Mouse (Mus musculus) CH12.LX (cell line): ENCODE measurements around the gene Calcrl. TPM values are rescaled to one million over a fixed set of nuclear protein-coding genes. Genes with fewer than 3 reads are reported as not detected.
A peak's percentile ranks its signal among the peaks of the same experiment; 100 is the strongest.

Source experiments
- DNase-seq: peaks from one replicate; pipeline ENCODE4 v3.0.0-alpha.2; 2013; ENCODE audit errors: extremely low read depth
- H3K27ac ChIP-seq: 2 replicates; pipeline ENCODE4 v1.5.1; 2012; ENCODE audit warnings: low read depth, mild to moderate bottlenecking, control low read depth, moderate library complexity; ENCODE audit not compliant: insufficient read depth
- H3K27me3 ChIP-seq: replicated peaks from 2 replicates; pipeline ENCODE3; 2012; ENCODE audit warnings: inconsistent platforms
- H3K36me3 ChIP-seq, 2 experiments: replicated peaks in 1 of 2; 2 replicates each; pipeline versions ENCODE3 to v1.6.1; 2012; ENCODE audit warnings: inconsistent platforms in 1 of 2, low read length in 1 of 2, mild to moderate bottlenecking in 1 of 2, mixed read lengths in 1 of 2, moderate library complexity in 1 of 2; ENCODE audit not compliant: control insufficient read depth in 1 of 2, insufficient read depth in 1 of 2
- H3K4me1 ChIP-seq, 2 experiments: 2 replicates each; pipeline ENCODE4 v1.6.1; 2012; ENCODE audit warnings: inconsistent platforms in 1 of 2, moderate library complexity in 1 of 2; ENCODE audit not compliant: insufficient read depth in 2 of 2, control insufficient read depth in 1 of 2
- H3K4me2 ChIP-seq: 2 replicates; pipeline ENCODE4 v1.6.1; 2012; ENCODE audit warnings: low read depth, mild to moderate bottlenecking, control low read depth; ENCODE audit not compliant: poor library complexity, insufficient read depth, severe bottlenecking
- H3K4me3 ChIP-seq, 3 experiments: fragments of 150-350 bp in 1 of 3; sonication (generic) in 1 of 3; replicated peaks in 1 of 3; 2 replicates each; pipeline versions ENCODE3 to v1.5.1; 2011 to 2012; ENCODE audit warnings: low read depth in 2 of 3, low read length in 2 of 3, mild to moderate bottlenecking in 2 of 3, moderate library complexity in 2 of 3, control low read depth in 1 of 3, improper control_type of control experiment in 1 of 3, inconsistent platforms in 1 of 3, mixed read lengths in 1 of 3; ENCODE audit not compliant: poor library complexity in 1 of 3
- H3K79me2 ChIP-seq: replicated peaks from 2 replicates; pipeline ENCODE4 v1.6.1; 2012; ENCODE audit warnings: mild to moderate bottlenecking, moderate library complexity; ENCODE audit not compliant: control insufficient read depth, poor library complexity, insufficient read depth, severe bottlenecking; ENCODE audit errors: extremely low read depth
- H3K9ac ChIP-seq: 2 replicates; pipeline ENCODE4 v1.6.1; 2012; ENCODE audit warnings: low read depth, mild to moderate bottlenecking, control low read depth, moderate library complexity; ENCODE audit not compliant: insufficient read depth
- H3K9me3 ChIP-seq: replicated peaks from 2 replicates; pipeline ENCODE3; 2012; ENCODE audit warnings: low read length, inconsistent platforms, mixed read lengths
- BHLHE40 ChIP-seq: IDR thresholded peaks from 2 replicates; pipeline ENCODE4 v1.6.1; 2011; ENCODE audit warnings: mild to moderate bottlenecking, low read depth, low read length, improper control_type of control experiment
- CTCF ChIP-seq, 2 experiments: IDR thresholded peaks in 1 of 2; conservative IDR thresholded peaks in 1 of 2; 2 replicates each; pipeline ENCODE4 v1.5.1; 2011 to 2012; ENCODE audit warnings: low read depth in 2 of 2, low read length in 2 of 2, improper control_type of control experiment in 1 of 2, inconsistent platforms in 1 of 2, mild to moderate bottlenecking in 1 of 2, moderate library complexity in 1 of 2
- E2F4 ChIP-seq: IDR thresholded peaks from 2 replicates; pipeline ENCODE4 v1.6.1; 2011; ENCODE audit warnings: low read depth, low read length, improper control_type of control experiment; ENCODE audit not compliant: insufficient replicate concordance
- ELF1 ChIP-seq: IDR thresholded peaks from 2 replicates; pipeline ENCODE4 v1.6.1; 2014; ENCODE audit warnings: low read depth, mild to moderate bottlenecking, inconsistent platforms, low read length, improper control_type of control experiment
- EP300 ChIP-seq: IDR thresholded peaks from 2 replicates; pipeline ENCODE4 v1.6.1; 2011; ENCODE audit warnings: low read length, improper control_type of control experiment
- ETS1 ChIP-seq: conservative IDR thresholded peaks from 2 replicates; pipeline ENCODE4 v1.6.1; 2012; ENCODE audit warnings: low read depth, mild to moderate bottlenecking, inconsistent platforms, low read length, improper control_type of control experiment, moderate library complexity
- GABPA ChIP-seq: IDR thresholded peaks from 2 replicates; pipeline ENCODE4 v1.6.1; 2012; ENCODE audit warnings: low read depth, low read length, improper control_type of control experiment, inconsistent platforms; ENCODE audit not compliant: insufficient replicate concordance
- HCFC1 ChIP-seq: IDR thresholded peaks from 2 replicates; pipeline ENCODE4 v1.6.1; 2012; ENCODE audit warnings: low read depth, mild to moderate bottlenecking, inconsistent platforms, low read length, improper control_type of control experiment
- JUN ChIP-seq: IDR thresholded peaks from 2 replicates; pipeline ENCODE4 v1.6.1; 2011; ENCODE audit warnings: low read depth, mild to moderate bottlenecking, low read length, improper control_type of control experiment, moderate library complexity; ENCODE audit not compliant: insufficient read depth
- JUND ChIP-seq: conservative IDR thresholded peaks from 2 replicates; pipeline ENCODE4 v1.6.1; 2011; ENCODE audit warnings: low read depth, low read length, improper control_type of control experiment
- KAT2A ChIP-seq: IDR thresholded peaks from 2 replicates; pipeline ENCODE4 v1.6.1; 2012; ENCODE audit warnings: low read length, improper control_type of control experiment, inconsistent platforms; ENCODE audit not compliant: insufficient replicate concordance
- MAFK ChIP-seq: IDR thresholded peaks from 2 replicates; pipeline ENCODE4 v1.6.1; 2011; ENCODE audit warnings: low read length, improper control_type of control experiment; ENCODE audit not compliant: insufficient replicate concordance
- MAZ ChIP-seq: IDR thresholded peaks from 2 replicates; pipeline ENCODE4 v1.6.1; 2012; ENCODE audit warnings: low read depth, mild to moderate bottlenecking, inconsistent platforms, low read length, improper control_type of control experiment, moderate library complexity
- MEF2A ChIP-seq: IDR thresholded peaks from 2 replicates; pipeline ENCODE4 v1.6.1; 2014; ENCODE audit warnings: low read depth, mild to moderate bottlenecking, inconsistent platforms, low read length, improper control_type of control experiment, borderline replicate concordance
- MXI1 ChIP-seq: IDR thresholded peaks from 2 replicates; pipeline ENCODE4 v1.6.1; 2011; ENCODE audit warnings: mild to moderate bottlenecking, low read depth, low read length, improper control_type of control experiment
- MYC ChIP-seq: IDR thresholded peaks from 2 replicates; pipeline ENCODE4 v1.6.1; 2011; ENCODE audit warnings: low read depth, mild to moderate bottlenecking, improper control_type of control experiment, low read length
- NELFE ChIP-seq: IDR thresholded peaks from 2 replicates; pipeline ENCODE4 v1.6.1; 2011; ENCODE audit warnings: low read depth, low read length, improper control_type of control experiment
- NRF1 ChIP-seq: IDR thresholded peaks from 2 replicates; pipeline ENCODE4 v1.6.1; 2014; ENCODE audit warnings: low read depth, mild to moderate bottlenecking, inconsistent platforms, low read length, improper control_type of control experiment, moderate library complexity
- PAX5 ChIP-seq: IDR thresholded peaks from 2 replicates; pipeline ENCODE4 v1.6.1; 2012; ENCODE audit warnings: low read length, inconsistent platforms, mixed read lengths
- POLR2AphosphoS2 ChIP-seq: IDR thresholded peaks from 2 replicates; pipeline ENCODE4 v1.6.1; 2011; ENCODE audit warnings: low read depth, low read length, improper control_type of control experiment
- SIN3A ChIP-seq: IDR thresholded peaks from 2 replicates; pipeline ENCODE4 v1.6.1; 2012; ENCODE audit warnings: low read length, improper control_type of control experiment, inconsistent platforms
- SMC3 ChIP-seq: IDR thresholded peaks from 2 replicates; pipeline ENCODE4 v1.6.1; 2011; ENCODE audit warnings: low read depth, low read length, improper control_type of control experiment
- USF2 ChIP-seq: conservative IDR thresholded peaks from 2 replicates; pipeline ENCODE4 v1.6.1; 2011; ENCODE audit warnings: low read depth, low read length, improper control_type of control experiment
- ZC3H11A ChIP-seq: IDR thresholded peaks from 2 replicates; pipeline ENCODE4 v1.6.1; 2012; ENCODE audit warnings: low read depth, mild to moderate bottlenecking, inconsistent platforms, low read length, improper control_type of control experiment
- ZMIZ1 ChIP-seq: IDR thresholded peaks from 2 replicates; pipeline ENCODE4 v1.6.1; 2012; ENCODE audit warnings: low read depth, mild to moderate bottlenecking, inconsistent platforms, low read length, improper control_type of control experiment
- ZNF384 ChIP-seq: IDR thresholded peaks from 2 replicates; pipeline ENCODE4 v1.6.1; 2012; ENCODE audit warnings: low read depth, low read length, improper control_type of control experiment, inconsistent platforms
- dilution Hi-C: fragments of 300-500 bp; cut with MboI; formaldehyde crosslinking; loops from 2 replicates; pipeline ENCODE4 v1.14.3; 2020; ENCODE audit warnings: low sequenced_read_pairs; ENCODE audit not compliant: extremely low pct_unique_long_range_greater_than_20kb, extremely low pct_ligation_motif_present
- in situ Hi-C: fragments of 300-500 bp; cut with MboI; formaldehyde crosslinking; loops from 3 replicates; pipeline ENCODE4 v1.14.3; 2019; ENCODE audit warnings: low sequenced_read_pairs, low pct_ligation_motif_present, low pct_unique_long_range_greater_than_20kb, mixed read lengths
- polyA plus RNA-seq: library from polyadenylated mRNA; unstranded; fragments of >175 nt; gene quantifications from 2 replicates; pipeline ENCODE4 v1.2.1, GENCODE M21; 2012; ENCODE audit warnings: low read depth; ENCODE audit not compliant: insufficient read length
- total RNA-seq, 2 experiments: library from RNA; depleted of rRNA; stranded (reverse); fragments of 300-350 nt in 1 of 2; fragments of >200 nt in 1 of 2; gene quantifications; 2 replicates each; pipeline ENCODE4 v1.2.3; 2012 to 2014

Gene Calcrl
- total and polyA plus RNA-seq, 3 experiments, result 3.9 to 12.1 (median 5.9) TPM

DNA sequence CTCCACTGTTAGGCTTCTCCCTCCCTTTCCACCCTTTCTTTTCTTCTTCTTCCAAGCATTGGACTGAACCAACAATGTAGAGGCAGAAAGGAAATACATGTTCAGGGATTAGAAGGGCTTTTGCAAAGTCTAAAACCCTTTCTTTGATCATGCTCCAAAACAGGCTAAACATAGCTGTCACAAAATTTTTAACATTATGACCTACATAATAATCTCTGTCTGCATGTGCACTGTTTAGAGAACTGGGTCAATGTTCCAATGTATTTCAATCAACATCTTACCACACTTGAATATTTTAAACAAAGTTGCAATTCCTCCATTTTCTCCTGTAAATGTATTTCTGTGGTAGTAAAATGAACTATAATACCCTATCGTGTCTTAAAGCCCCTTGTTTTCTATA lies 20.3 kb upstream of the Calcrl start:
- Histone ChIP-seq H3K27ac (no peak overlapping the region), H3K27me3 (no peaks in the 10 kb centered on the region), H3K79me2 (no peaks in the 10 kb centered on the region), H3K9ac (no peak overlapping the region), H3K4me2 (no peak overlapping the region), H3K9me3 (peaks cover 2% of the 10 kb centered on the region), H3K4me1 (no peaks in the 10 kb centered on the region), H3K4me3 (no peak overlapping the region), H3K36me3 (no peaks in the 10 kb centered on the region)
- DNase-seq, result no peak
- dilution Hi-C loops (no loop called here), in situ Hi-C loops (loop anchor here (25.0 kb wide), 1 partner anchor 408 kb away; no protein-coding TSS in a partner anchor)
- TF ChIP-seq ZC3H11A (no peak), E2F4 (no peak), CTCF (conservative IDR thresholded peaks at IDR 0.05 in 1 of 2, IDR thresholded peaks at IDR 0.05 in 1 of 2; ENCODE audit: low read depth in 2 of 2, low read length in 2 of 2) (no peak), NELFE (no peak), ZMIZ1 (no peak), MEF2A (no peak)

DNA sequence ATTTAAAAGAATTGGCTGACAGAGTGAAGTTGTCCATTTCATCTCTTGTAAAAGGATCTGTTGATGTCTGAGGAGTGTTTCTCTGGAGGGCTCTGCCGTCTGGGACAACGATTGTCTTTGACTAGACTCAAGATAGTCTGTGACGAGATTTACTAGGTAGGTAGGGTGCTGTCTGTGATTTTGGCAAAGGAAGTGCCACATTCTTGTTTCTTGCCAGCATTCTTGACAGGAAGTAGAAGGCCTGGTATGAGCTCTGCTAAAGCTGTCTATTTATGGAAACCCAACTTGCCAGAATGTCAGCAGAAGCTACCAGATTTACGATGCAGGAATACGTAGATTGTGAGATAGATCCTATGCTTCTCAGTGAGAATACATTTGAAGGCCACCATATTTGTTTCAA lies 16.7 kb upstream of the Calcrl start:
- Histone ChIP-seq H3K27ac (no peak overlapping the region), H3K79me2 (no peaks in the 10 kb centered on the region), H3K9me3 (peaks cover 2% of the 10 kb centered on the region), H3K27me3 (no peaks in the 10 kb centered on the region), H3K4me3 (no peak overlapping the region), H3K4me1 (no peaks in the 10 kb centered on the region), H3K4me2 (no peak overlapping the region), H3K9ac (no peak overlapping the region), H3K36me3 (no peaks in the 10 kb centered on the region)
- dilution Hi-C loops, result no loop called here
- TF ChIP-seq ELF1 (no peak), JUN (no peak), MYC (no peak), EP300 (no peak), BHLHE40 (no peak), POLR2AphosphoS2 (no peak), NRF1 (no peak)
- DNase-seq, result no peak
- in situ Hi-C loops, result loop anchor here (25.0 kb wide), 1 partner anchor 405 kb away; no protein-coding TSS in a partner anchor

DNA sequence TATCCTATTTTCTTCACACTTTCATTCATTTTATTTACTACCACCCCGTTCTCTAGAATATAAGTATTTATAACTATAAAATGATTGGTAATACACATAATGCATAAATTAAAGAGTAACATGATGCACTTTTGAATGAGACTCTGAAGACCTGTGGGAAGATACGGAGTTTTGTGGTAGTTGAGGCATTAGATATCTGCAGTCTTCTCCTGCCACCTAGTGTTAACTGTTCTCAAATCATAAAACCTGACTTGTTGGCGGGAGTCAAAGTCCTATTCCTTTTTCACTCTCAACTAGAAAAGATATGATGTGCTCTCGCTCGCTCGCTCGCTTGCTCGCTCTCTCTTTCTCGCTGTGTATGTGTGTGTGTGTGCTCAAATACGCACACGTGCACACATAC lies 4.5 kb upstream of the Calcrl start:
- H3K4me1 ChIP-seq, result peaks cover 0 to 9% of the 10 kb centered on the region in 2 experiments; a peak in 2 of 4 replicates
- H3K9me3 ChIP-seq, result no peaks in the 10 kb centered on the region
- peak; percentile 65 for DNase-seq
- H3K79me2 ChIP-seq, result no peaks in the 10 kb centered on the region
- H3K36me3 ChIP-seq, result no peaks in the 10 kb centered on the region
- dilution Hi-C loops (no loop called here), in situ Hi-C loops (loop anchor here (25.0 kb wide), 1 partner anchor 392 kb away; no protein-coding TSS in a partner anchor)
- no peaks in the 10 kb centered on the region for H3K27me3 ChIP-seq
- no peak overlapping the region for H3K27ac ChIP-seq
- H3K9ac ChIP-seq, result peak overlapping the region; percentile 39; the same call in 1 of the 2 replicates
- no peak overlapping the region for H3K4me3 ChIP-seq
- peak overlapping the region; percentile 98; the same call in 1 of the 2 replicates for H3K4me2 ChIP-seq
- TF ChIP-seq JUN, result no peak
- TF ChIP-seq ETS1, result no peak
- TF ChIP-seq BHLHE40, result no peak
- no peak for TF ChIP-seq PAX5
- peak; percentile 42; the same call in 1 of the 2 replicates for TF ChIP-seq JUND
- no peak for TF ChIP-seq MEF2A
- TF ChIP-seq MXI1, result no peak
- no peak for TF ChIP-seq SIN3A
- no peak for TF ChIP-seq GABPA
- TF ChIP-seq MYC, result no peak
- no peak for TF ChIP-seq ZNF384
- no peak for TF ChIP-seq MAFK
- no peak for TF ChIP-seq USF2
- TF ChIP-seq HCFC1, result no peak
- peak; percentile 88 for TF ChIP-seq SMC3
- no peak for TF ChIP-seq KAT2A
- TF ChIP-seq ZC3H11A, result peak; percentile 67
- 0 out of 2 replicates have a peak, but pooled peaks have one; percentile 13 for TF ChIP-seq MAZ
